Mouse (Mus musculus) kidney, postnatal 0 days (tissue): ENCODE measurements at regions not wholly inside any gene's neighbourhood (a gene's known extent, or its start where the extent isn't known, plus 50 kb on each side); places are given as distances from the start of the nearest gene placed in this dataset.

Experiments
- ATAC-seq: fragments of 200-750 bp; cut with Nextera tagmentation; replicated peaks from 2 replicates; pipeline ENCODE4 v1.8.0; 2017; ENCODE audit warnings: low read depth, moderate number of reproducible peaks, moderate TSS enrichment, moderate library complexity; ENCODE audit not compliant: low FRiP score
- DNase-seq: peaks from one replicate; pipeline ENCODE4 v3.0.0-alpha.2; 2016; ENCODE audit warnings: low spot score
- H3K27ac ChIP-seq: fragments of 300-500 bp; sonication (generic); 2 replicates; pipeline ENCODE4 v1.5.1; 2014; ENCODE audit warnings: mild to moderate bottlenecking
- H3K27me3 ChIP-seq: fragments of 300-500 bp; sonication (generic); 2 replicates; pipeline ENCODE4 v1.6.1; 2014; ENCODE audit warnings: low read length, mixed read lengths; ENCODE audit not compliant: insufficient read depth
- H3K36me3 ChIP-seq: fragments of 300-500 bp; sonication (generic); 2 replicates; pipeline ENCODE4 v1.6.1; 2014; ENCODE audit warnings: low read length, mixed read lengths; ENCODE audit not compliant: insufficient read depth
- H3K4me1 ChIP-seq: fragments of 300-500 bp; sonication (generic); replicated peaks from 2 replicates; pipeline ENCODE4 v1.6.1; 2014; ENCODE audit warnings: antibody characterized with exemption, low read length, mixed read lengths; ENCODE audit not compliant: insufficient read depth
- H3K4me2 ChIP-seq: fragments of 300-500 bp; sonication (generic); 2 replicates; pipeline ENCODE4 v1.6.1; 2014; ENCODE audit warnings: mild to moderate bottlenecking, low read length, moderate library complexity, mixed read lengths
- H3K4me3 ChIP-seq: fragments of 300-500 bp; sonication (generic); replicated peaks from 2 replicates; pipeline ENCODE4 v1.5.1; 2014; ENCODE audit warnings: low read depth, low read length
- H3K9ac ChIP-seq: fragments of 300-500 bp; sonication (generic); 2 replicates; pipeline ENCODE4 v1.6.1; 2014; ENCODE audit warnings: low read depth, low read length
- H3K9me3 ChIP-seq: fragments of 300-500 bp; sonication (generic); replicated peaks from 2 replicates; pipeline ENCODE4 v1.6.1; 2016; ENCODE audit warnings: low read length, inconsistent platforms, mixed read lengths
- CTCF ChIP-seq: IDR thresholded peaks from 2 replicates; pipeline ENCODE4 v1.5.1; 2016; ENCODE audit warnings: antibody characterized with exemption, low read depth, mild to moderate bottlenecking, moderate library complexity
- WGBS: fragments of 180-500 bp; shearing (Covaris S2); extraction: QIAGEN DNeasy Blood & Tissue Kit; methylation state at CpG from one replicate; pipeline ENCODE4 v1.1.7; 2014; 5-methylcytosine and 5-hydroxymethylcytosine counted together

- no peak for TF ChIP-seq CTCF
- peak; percentile 50 for ATAC-seq
These were observed 157.5 kb downstream of the Rplp1 start for GRCm38 (mm10) chr9:61756801-61757342.

GRCm38 (mm10) chr9:61756224-61756800, 158.0 kb downstream of the Rplp1 start:
- no peak for TF ChIP-seq CTCF
- H3K9me3 ChIP-seq, result no peaks in the 10 kb centered on the region
- no peak overlapping the region for H3K4me3 ChIP-seq
- no peak overlapping the region for H3K4me2 ChIP-seq
- H3K27ac ChIP-seq, result no peak overlapping the region
- 36% methylated on average over 15 of the region's 15 CpGs for WGBS
- H3K9ac ChIP-seq, result no peak overlapping the region
- 0 out of 2 replicates have a peak, but pooled peaks cover 3% of the 10 kb centered on the region for H3K27me3 ChIP-seq
- ATAC-seq (0 out of 2 replicates have a peak, but pooled peaks have one; percentile 22), DNase-seq (peak; percentile 74)
- peaks cover 5% of the 10 kb centered on the region; the same call in 1 of the 2 replicates for H3K4me1 ChIP-seq
- H3K36me3 ChIP-seq, result no peaks in the 10 kb centered on the region

More at GRCm38 (mm10) chr9:61756801-61757342, 157.5 kb downstream of the Rplp1 start:
- peaks cover 5% of the 10 kb centered on the region; the same call in 1 of the 2 replicates for H3K4me1 ChIP-seq
- no peaks in the 10 kb centered on the region for H3K36me3 ChIP-seq
- DNase-seq, result peak; percentile 58
- H3K27ac ChIP-seq, result no peak overlapping the region
- no peaks in the 10 kb centered on the region for H3K9me3 ChIP-seq
- H3K9ac ChIP-seq, result no peak overlapping the region
- no peak overlapping the region for H3K4me3 ChIP-seq
- WGBS, result 46% methylated on average over 24 of the region's 24 CpGs
- 0 out of 2 replicates have a peak, but pooled peaks cover 3% of the 10 kb centered on the region for H3K27me3 ChIP-seq
- no peak overlapping the region for H3K4me2 ChIP-seq

GRCm38 (mm10) chr9:61755311-61755710, 159.0 kb downstream of the Rplp1 start:
- no peaks in the 10 kb centered on the region for H3K9me3 ChIP-seq
- no peak overlapping the region for H3K9ac ChIP-seq
- ATAC-seq (no peak), DNase-seq (no peak)
- peaks cover 5% of the 10 kb centered on the region; the same call in 1 of the 2 replicates for H3K4me1 ChIP-seq
- 0 out of 2 replicates have a peak, but pooled peaks cover 3% of the 10 kb centered on the region for H3K27me3 ChIP-seq
- 91% methylated on average over 3 of the region's 3 CpGs for WGBS
- H3K4me2 ChIP-seq, result no peak overlapping the region
- no peak overlapping the region for H3K4me3 ChIP-seq
- TF ChIP-seq CTCF, result no peak
- H3K36me3 ChIP-seq, result no peaks in the 10 kb centered on the region
- no peak overlapping the region for H3K27ac ChIP-seq

GRCm38 (mm10) chr9:61753795-61754194, 160.5 kb downstream of the Rplp1 start:
- Histone ChIP-seq H3K9me3 (no peaks in the 10 kb centered on the region), H3K27me3 (0 out of 2 replicates have a peak, but pooled peaks cover 3% of the 10 kb centered on the region), H3K9ac (no peak overlapping the region), H3K36me3 (no peaks in the 10 kb centered on the region), H3K27ac (no peak overlapping the region), H3K4me3 (no peak overlapping the region), H3K4me2 (peak overlapping the region; percentile 16; the same call in 1 of the 2 replicates), H3K4me1 (peaks cover 5% of the 10 kb centered on the region; the same call in 1 of the 2 replicates)
- 35% methylated on average over 10 of the region's 10 CpGs for WGBS
- no peak for ATAC-seq
- no peak for DNase-seq
- no peak for TF ChIP-seq CTCF

GRCm38 (mm10) chr9:61749201-61749600, 165.1 kb downstream of the Rplp1 start:
- no peak for TF ChIP-seq CTCF
- no peaks in the 10 kb centered on the region for H3K9me3 ChIP-seq
- H3K4me2 ChIP-seq, result no peak overlapping the region
- no peak overlapping the region for H3K27ac ChIP-seq
- no peak overlapping the region for H3K9ac ChIP-seq
- DNase-seq (no peak), ATAC-seq (no peak)
- 0 out of 2 replicates have a peak, but pooled peaks cover 3% of the 10 kb centered on the region for H3K27me3 ChIP-seq
- no peaks in the 10 kb centered on the region for H3K36me3 ChIP-seq
- 89% methylated on average over 4 of the region's 4 CpGs for WGBS
- H3K4me3 ChIP-seq, result no peak overlapping the region
- H3K4me1 ChIP-seq, result peaks cover 13% of the 10 kb centered on the region; the same call in 1 of the 2 replicates

- H3K27me3 ChIP-seq, result 0 out of 2 replicates have a peak, but pooled peaks cover 3% of the 10 kb centered on the region
- DNase-seq, result no peak
- no peak for ATAC-seq
- H3K4me2 ChIP-seq, result no peak overlapping the region
- H3K36me3 ChIP-seq, result no peaks in the 10 kb centered on the region
- H3K27ac ChIP-seq, result no peak overlapping the region
- no peak overlapping the region for H3K4me3 ChIP-seq
- H3K9ac ChIP-seq, result no peak overlapping the region
- H3K4me1 ChIP-seq, result peaks cover 8% of the 10 kb centered on the region; the same call in 1 of the 2 replicates
- no peak for TF ChIP-seq CTCF
- no peaks in the 10 kb centered on the region for H3K9me3 ChIP-seq
These were observed 165.9 kb downstream of the Rplp1 start for GRCm38 (mm10) chr9:61748416-61748815.
